In the genomic region with DNA sequence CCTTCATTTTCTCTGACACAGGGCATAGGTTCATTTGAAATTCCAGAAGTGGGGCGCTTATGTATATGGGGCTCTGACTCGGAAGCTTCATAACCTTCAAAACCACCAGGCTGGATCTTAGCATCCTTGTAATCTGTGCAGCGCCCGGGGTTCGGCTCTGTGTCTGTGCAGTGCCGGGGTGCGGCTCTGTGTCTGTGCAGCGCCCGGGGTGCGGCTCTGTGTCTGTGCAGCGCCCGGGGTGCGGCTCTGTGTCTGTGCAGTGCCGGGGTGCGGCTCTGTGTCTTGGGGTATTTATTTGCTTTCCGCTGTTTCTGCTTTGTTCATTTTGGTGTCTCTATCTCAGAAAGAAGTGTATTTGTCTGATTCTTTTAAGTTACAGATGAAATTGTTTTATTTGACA, we compare ENCODE assay signal across 21 mouse cellular contexts.
DNase-seq lines count a peak whose midpoint lies in the region; ATAC-seq and TF ChIP-seq lines count a peak whose summit lies in the region.
"Had no signal": no experiment of that assay in that cellular context is flagged by ENCODE, and none has a peak within 500 bp of the region (broad histone marks: within the 10 kb centered on the region; RNA-seq: fewer than 3 reads in every experiment).

No protein-coding gene starts in this region.

- no peak for TF ChIP-seq CTCF in layer of hippocampus, adult 2 months (conservative IDR thresholded peaks at IDR 0.05)

- 79% methylated on average over 16 of the region's 16 CpGs for WGBS in midbrain, embryonic 14.5 days
- 91% methylated on average over 16 of the region's 16 CpGs for WGBS in midbrain, embryonic 10.5 days
- WGBS in forebrain, embryonic 16.5 days, result 76% methylated on average over 16 of the region's 16 CpGs
- 75% methylated on average over 16 of the region's 16 CpGs for WGBS in midbrain, embryonic 16.5 days

- H3K36me3 ChIP-seq in midbrain, embryonic 14.5 days (ENCODE audit: control insufficient read depth, insufficient read depth, low read length), result no peaks in the 10 kb centered on the region
- H3K36me3 ChIP-seq in midbrain, embryonic 10.5 days, result no peaks in the 10 kb centered on the region
- no peaks in the 10 kb centered on the region for H3K36me3 ChIP-seq in forebrain, embryonic 16.5 days (ENCODE audit: control insufficient read depth, insufficient read depth)
- no peaks in the 10 kb centered on the region for H3K36me3 ChIP-seq in midbrain, embryonic 16.5 days (ENCODE audit: control insufficient read depth, insufficient read depth, low read length)
- H3K36me3 ChIP-seq: limb, embryonic 12.5 days; liver, embryonic 13.5 days; lung, embryonic 15.5 days; neural tube, embryonic 13.5 days had no signal

- H3K4me1 ChIP-seq in midbrain, embryonic 14.5 days (ENCODE audit: control insufficient read depth, insufficient read depth, low read length), result peaks cover 11% of the 10 kb centered on the region; the same call in 1 of the 2 replicates
- 0 out of 2 replicates have a peak, but pooled peaks cover 2% of the 10 kb centered on the region for H3K4me1 ChIP-seq in midbrain, embryonic 10.5 days
- H3K4me1 ChIP-seq in forebrain, embryonic 16.5 days (replicated peaks; ENCODE audit: control insufficient read depth, insufficient read depth, low read length), result peaks cover 8% of the 10 kb centered on the region
- H3K4me1 ChIP-seq in midbrain, embryonic 16.5 days (ENCODE audit: control insufficient read depth, insufficient read depth, low read length), result peaks cover 16% of the 10 kb centered on the region
- H3K4me1 ChIP-seq: liver, embryonic 13.5 days had no signal

- no peaks in the 10 kb centered on the region for H3K9me3 ChIP-seq in midbrain, embryonic 14.5 days (ENCODE audit: control insufficient read depth, low read length)
- no peaks in the 10 kb centered on the region for H3K9me3 ChIP-seq in midbrain, embryonic 10.5 days (replicated peaks)
- H3K9me3 ChIP-seq in forebrain, embryonic 16.5 days (ENCODE audit: control insufficient read depth, low read length), result peaks cover 3% of the 10 kb centered on the region; the same call in 1 of the 2 replicates
- no peaks in the 10 kb centered on the region for H3K9me3 ChIP-seq in midbrain, embryonic 16.5 days (replicated peaks; ENCODE audit: control insufficient read depth, low read length, poor library complexity, severe bottlenecking)
- H3K9me3 ChIP-seq: limb, embryonic 12.5 days; liver, embryonic 13.5 days; lung, embryonic 15.5 days; neural tube, embryonic 13.5 days had no signal

- H3K9ac ChIP-seq in midbrain, embryonic 14.5 days (replicated peaks; ENCODE audit: low read length), result no peak overlapping the region
- H3K9ac ChIP-seq in forebrain, embryonic 16.5 days (replicated peaks; ENCODE audit: low read depth, low read length), result no peak overlapping the region
- H3K9ac ChIP-seq in midbrain, embryonic 16.5 days (ENCODE audit: low read depth, low read length), result no peak overlapping the region
- H3K9ac ChIP-seq: limb, embryonic 12.5 days; liver, embryonic 13.5 days; lung, embryonic 15.5 days; neural tube, embryonic 13.5 days had no signal

- no peak; the same call in 1 of the 2 replicates for ATAC-seq in midbrain, embryonic 14.5 days (ENCODE audit: low FRiP score, low TSS enrichment)
- ATAC-seq in forebrain, embryonic 16.5 days, result peak; percentile 60
- 0 out of 2 replicates have a peak, but pooled peaks have one; percentile 57 for ATAC-seq in midbrain, embryonic 16.5 days
- no peak for ATAC-seq in megakaryocyte-erythroid progenitor cell, adult 5-6 weeks (replicated peaks; ENCODE audit: low FRiP score, low TSS enrichment, poor library complexity, severe bottlenecking)

- peak; percentile 78 for DNase-seq in heart, adult 11 months
- DNase-seq in heart, adult 8-10 months (ENCODE audit: low spot score), result no peak
- no peak for DNase-seq in midbrain, embryonic 14.5 days
- DNase-seq in midbrain, embryonic 10.5 days (ENCODE audit: low spot score), result no peak
- no peak for DNase-seq in layer of hippocampus, adult 2 months (ENCODE audit: low spot score in 2 of 2)
- DNase-seq: adrenal gland, adult 8-10 months; cerebellum, adult 8-10 months; gastrocnemius, postnatal 25 days; kidney, adult 8-10 months; kidney, postnatal 25 days; liver, embryonic 13.5 days; thymus, postnatal 25 days had no signal

- no peaks in the 10 kb centered on the region for H3K27me3 ChIP-seq in midbrain, embryonic 14.5 days (ENCODE audit: control insufficient read depth, insufficient read depth, low read length)
- no peaks in the 10 kb centered on the region for H3K27me3 ChIP-seq in midbrain, embryonic 10.5 days (ENCODE audit: low read depth, poor library complexity, severe bottlenecking)
- no peaks in the 10 kb centered on the region for H3K27me3 ChIP-seq in forebrain, embryonic 16.5 days (replicated peaks; ENCODE audit: control insufficient read depth, insufficient read depth, low read length)
- no peaks in the 10 kb centered on the region for H3K27me3 ChIP-seq in midbrain, embryonic 16.5 days (ENCODE audit: control insufficient read depth, insufficient read depth, low read depth, low read length)
- H3K27me3 ChIP-seq: CH12.LX; limb, embryonic 12.5 days; liver, embryonic 13.5 days; lung, embryonic 15.5 days; neural tube, embryonic 13.5 days had no signal

- H3K4me3 ChIP-seq in midbrain, embryonic 14.5 days (replicated peaks; ENCODE audit: low read depth, low read length), result no peak overlapping the region
- H3K4me3 ChIP-seq in midbrain, embryonic 10.5 days, result no peak overlapping the region
- no peak overlapping the region for H3K4me3 ChIP-seq in forebrain, embryonic 16.5 days (replicated peaks; ENCODE audit: low read length)
- H3K4me3 ChIP-seq in midbrain, embryonic 16.5 days (ENCODE audit: low read depth, low read length), result no peak overlapping the region
- H3K4me3 ChIP-seq in layer of hippocampus, adult 2 months, result no peak overlapping the region
- H3K4me3 ChIP-seq: erythroblast, embryonic 14.5 days; limb, embryonic 12.5 days; liver, embryonic 13.5 days; lung, embryonic 15.5 days; neural tube, embryonic 13.5 days had no signal

- 0 out of 2 replicates have a peak overlapping the region, but pooled peaks have one; percentile 57 for H3K27ac ChIP-seq in midbrain, embryonic 14.5 days (replicated peaks; ENCODE audit: low read depth, low read length)
- no peak overlapping the region for H3K27ac ChIP-seq in midbrain, embryonic 10.5 days (replicated peaks)
- no peak overlapping the region for H3K27ac ChIP-seq in forebrain, embryonic 16.5 days (ENCODE audit: low read length)
- H3K27ac ChIP-seq in midbrain, embryonic 16.5 days (ENCODE audit: low read length), result no peak overlapping the region
- no peak overlapping the region for H3K27ac ChIP-seq in layer of hippocampus, adult 2 months
- H3K27ac ChIP-seq: liver, embryonic 13.5 days; lung, embryonic 15.5 days; macrophage; neural tube, embryonic 13.5 days had no signal

- H3K4me2 ChIP-seq in midbrain, embryonic 14.5 days (ENCODE audit: low read length), result no peak overlapping the region
- H3K4me2 ChIP-seq in forebrain, embryonic 16.5 days (ENCODE audit: low read length), result no peak overlapping the region
- no peak overlapping the region for H3K4me2 ChIP-seq in midbrain, embryonic 16.5 days (ENCODE audit: low read length)
- H3K4me2 ChIP-seq: limb, embryonic 12.5 days; liver, embryonic 13.5 days; lung, embryonic 15.5 days; neural tube, embryonic 13.5 days had no signal

Comparison
In these comparisons a context has a peak if more than half of its experiments do, and no peak if none do; other contexts are left out.
1. ATAC-seq: peak in forebrain, embryonic 16.5 days (single experiment) and midbrain, embryonic 16.5 days (single experiment); none in midbrain, embryonic 14.5 days (single experiment) and megakaryocyte-erythroid progenitor cell, adult 5-6 weeks (single experiment).